Mouse (Mus musculus): ENCODE results near the gene Rbm47. TPM values are rescaled to one million over a fixed set of nuclear protein-coding genes. Genes with fewer than 3 reads are reported as not detected.

The Rbm47 gene
- polyA plus RNA-seq, 1 experiment from 2014 or later: 2.2 TPM

- H3K9me3 ChIP-seq (replicated peaks): no peaks in the 10 kb centered on the region
- no peak overlapping the region for H3K4me2 ChIP-seq
- no peak overlapping the region for H3K4me3 ChIP-seq
- no peaks in the 10 kb centered on the region for H3K36me3 ChIP-seq
- ATAC-seq (ENCODE audit: insufficient number of reproducible peaks, low FRiP score): no peak
- no peaks in the 10 kb centered on the region for H3K4me1 ChIP-seq (replicated peaks)
- no peaks in the 10 kb centered on the region for H3K27me3 ChIP-seq (replicated peaks)
- no peak overlapping the region for H3K9ac ChIP-seq
- WGBS: 74% methylated on average over 9 of the region's 9 CpGs
- H3K27ac ChIP-seq (ENCODE audit: poor library complexity, severe bottlenecking): no peak overlapping the region
These were observed 48.0 kb downstream of the Rbm47 start for GRCm38 (mm10) chr5:66124931-66125330.

DNA sequence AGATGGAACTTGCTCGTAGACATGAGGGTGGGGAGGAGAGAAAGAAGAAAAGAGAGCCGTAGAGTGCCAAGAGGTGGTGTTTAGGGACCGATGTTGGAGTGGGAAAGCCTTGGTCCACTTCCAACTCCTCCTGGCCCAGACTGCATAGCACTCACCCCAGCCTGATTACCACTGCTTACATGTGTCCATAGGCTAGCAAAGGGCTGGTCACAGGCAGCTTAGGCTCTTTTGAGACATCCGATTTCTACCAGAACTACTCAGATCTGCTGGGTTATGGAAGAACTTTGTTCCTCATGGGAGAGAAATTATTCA lies 48.9 kb downstream of the Rbm47 start:
- Histone ChIP-seq H3K4me3 (no peak overlapping the region), H3K9me3 (replicated peaks) (no peaks in the 10 kb centered on the region), H3K27me3 (replicated peaks) (no peaks in the 10 kb centered on the region), H3K4me1 (replicated peaks) (no peaks in the 10 kb centered on the region), H3K27ac (ENCODE audit: poor library complexity, severe bottlenecking) (no peak overlapping the region), H3K4me2 (no peak overlapping the region), H3K36me3 (no peaks in the 10 kb centered on the region), H3K9ac (no peak overlapping the region)
- no peak for ATAC-seq (ENCODE audit: insufficient number of reproducible peaks, low FRiP score)
- WGBS: 84% methylated on average over 4 of the region's 4 CpGs

DNA sequence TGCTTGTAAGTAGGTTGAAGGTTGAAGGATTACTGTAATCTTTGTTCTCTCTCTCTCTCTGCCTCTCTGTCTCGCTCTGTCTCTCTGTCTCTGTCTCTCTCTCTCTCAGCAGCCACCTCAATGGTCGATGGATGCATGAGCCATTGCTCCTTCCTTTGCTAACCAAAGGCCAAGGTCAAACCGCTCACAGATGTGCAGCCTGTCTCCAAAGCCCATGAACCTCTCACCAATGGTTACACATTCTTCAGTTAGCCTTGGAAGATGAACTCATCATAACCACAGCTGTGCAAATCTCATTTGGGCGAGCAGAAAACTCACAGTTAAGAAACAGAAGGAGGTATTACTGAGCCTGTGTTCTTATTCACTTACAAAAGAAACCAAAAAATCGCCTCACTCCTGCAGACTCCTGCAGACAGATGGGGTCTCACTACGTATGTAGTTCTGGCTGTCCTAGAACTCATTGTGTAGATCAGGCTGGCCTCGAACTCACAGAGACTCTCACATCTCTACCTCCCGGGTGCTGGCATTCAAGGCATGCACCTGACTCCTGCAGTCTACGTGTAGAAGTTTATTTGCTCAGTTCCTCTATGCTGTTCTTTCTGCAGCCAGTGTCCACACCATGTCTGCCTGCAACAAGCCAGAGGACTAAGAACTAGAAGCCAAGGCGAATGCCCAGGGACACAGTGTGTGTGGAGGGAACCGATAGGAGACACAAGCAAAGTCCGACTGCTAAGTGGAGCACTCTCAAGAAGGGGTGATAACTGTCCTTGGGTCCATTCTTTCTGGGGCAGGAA lies 49.4 kb downstream of the Rbm47 start:
- Histone ChIP-seq H3K27ac (ENCODE audit: poor library complexity, severe bottlenecking) (no peak overlapping the region), H3K4me3 (no peak overlapping the region), H3K9ac (no peak overlapping the region), H3K9me3 (replicated peaks) (no peaks in the 10 kb centered on the region), H3K4me1 (replicated peaks) (no peaks in the 10 kb centered on the region), H3K4me2 (no peak overlapping the region), H3K27me3 (replicated peaks) (no peaks in the 10 kb centered on the region), H3K36me3 (no peaks in the 10 kb centered on the region)
- ATAC-seq (ENCODE audit: insufficient number of reproducible peaks, low FRiP score): no peak
- WGBS: 83% methylated on average over 12 of the region's 12 CpGs

DNA sequence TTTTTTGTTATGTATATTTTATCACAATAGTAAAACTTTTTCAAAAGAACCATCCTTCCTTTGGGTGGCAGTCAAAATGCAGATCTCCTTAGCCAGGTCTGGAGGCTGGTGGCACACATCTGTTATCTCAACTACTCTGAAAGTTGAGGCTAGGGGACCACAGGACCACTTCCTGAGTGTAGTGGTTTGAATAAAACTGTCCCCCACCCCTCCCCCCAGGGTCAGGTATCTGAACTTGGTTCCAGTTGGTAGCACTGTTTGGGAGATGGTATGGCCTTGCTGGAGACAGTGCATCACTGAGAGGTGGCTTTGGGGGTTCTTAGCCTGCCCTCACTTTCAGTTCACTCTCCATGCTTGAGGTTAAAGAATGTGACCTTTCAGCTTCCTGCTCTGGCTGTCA lies 51.7 kb downstream of the Rbm47 start:
- no peaks in the 10 kb centered on the region for H3K4me1 ChIP-seq (replicated peaks)
- no peaks in the 10 kb centered on the region for H3K36me3 ChIP-seq
- H3K4me2 ChIP-seq: no peak overlapping the region
- no peak overlapping the region for H3K9ac ChIP-seq
- H3K9me3 ChIP-seq (replicated peaks): no peaks in the 10 kb centered on the region
- no peak overlapping the region for H3K27ac ChIP-seq (ENCODE audit: poor library complexity, severe bottlenecking)
- H3K27me3 ChIP-seq (replicated peaks): no peaks in the 10 kb centered on the region
- ATAC-seq (ENCODE audit: insufficient number of reproducible peaks, low FRiP score): no peak
- no peak overlapping the region for H3K4me3 ChIP-seq

DNA sequence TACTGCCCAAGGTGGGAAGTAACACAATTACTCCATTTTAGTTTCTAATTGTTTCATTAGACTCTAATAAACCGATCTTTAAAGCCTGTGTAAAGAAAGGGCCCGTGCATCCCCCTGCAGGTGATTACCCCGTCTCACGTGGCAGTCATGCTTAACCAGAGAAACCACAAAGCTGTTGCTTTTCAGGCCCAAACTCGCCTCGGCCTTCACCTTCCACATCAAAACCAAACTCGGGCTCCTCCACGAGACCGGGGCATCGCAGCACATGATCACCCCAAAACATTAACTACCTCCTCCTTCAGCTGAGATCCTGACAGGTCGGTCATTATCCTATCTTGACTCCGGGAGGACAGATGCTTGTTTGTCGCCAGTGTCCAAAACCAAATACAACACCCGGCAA lies 58.2 kb downstream of the Rbm47 start:
- H3K4me3 ChIP-seq: no peak overlapping the region
- WGBS: 80% methylated on average over 14 of the region's 14 CpGs
- no peak for ATAC-seq (ENCODE audit: insufficient number of reproducible peaks, low FRiP score)
- no peak overlapping the region for H3K27ac ChIP-seq (ENCODE audit: poor library complexity, severe bottlenecking)
- H3K9ac ChIP-seq: no peak overlapping the region
- H3K9me3 ChIP-seq (replicated peaks): no peaks in the 10 kb centered on the region
- no peak overlapping the region for H3K4me2 ChIP-seq
- H3K27me3 ChIP-seq (replicated peaks): no peaks in the 10 kb centered on the region
- no peaks in the 10 kb centered on the region for H3K36me3 ChIP-seq
- H3K4me1 ChIP-seq (replicated peaks): no peaks in the 10 kb centered on the region

DNA sequence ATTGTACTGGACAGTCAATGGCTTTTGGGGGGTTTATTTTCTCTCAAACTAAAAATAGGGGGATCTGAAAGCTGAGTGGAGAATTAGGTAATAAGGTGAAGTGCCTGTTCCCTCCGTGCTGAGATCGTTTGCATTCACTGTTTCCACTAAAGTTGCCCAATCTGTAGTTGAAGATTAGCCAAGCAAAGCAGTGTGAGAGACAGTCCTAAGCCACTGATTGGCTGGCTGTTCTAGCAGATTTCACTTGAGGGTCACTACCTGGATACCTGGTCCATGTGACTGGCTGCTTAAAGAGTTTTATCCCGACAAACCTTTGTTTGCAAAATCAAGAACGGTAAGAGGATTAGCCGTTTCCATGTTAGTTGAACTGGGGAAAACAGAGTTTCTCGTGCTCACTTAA lies 58.7 kb downstream of the Rbm47 start:
- H3K9ac ChIP-seq: no peak overlapping the region
- no peak overlapping the region for H3K4me2 ChIP-seq
- H3K27me3 ChIP-seq (replicated peaks): no peaks in the 10 kb centered on the region
- H3K36me3 ChIP-seq: no peaks in the 10 kb centered on the region
- 70% methylated on average over 6 of the region's 6 CpGs for WGBS
- no peak overlapping the region for H3K27ac ChIP-seq (ENCODE audit: poor library complexity, severe bottlenecking)
- H3K4me3 ChIP-seq: no peak overlapping the region
- no peaks in the 10 kb centered on the region for H3K9me3 ChIP-seq (replicated peaks)
- no peaks in the 10 kb centered on the region for H3K4me1 ChIP-seq (replicated peaks)
- ATAC-seq (ENCODE audit: insufficient number of reproducible peaks, low FRiP score): no peak

DNA sequence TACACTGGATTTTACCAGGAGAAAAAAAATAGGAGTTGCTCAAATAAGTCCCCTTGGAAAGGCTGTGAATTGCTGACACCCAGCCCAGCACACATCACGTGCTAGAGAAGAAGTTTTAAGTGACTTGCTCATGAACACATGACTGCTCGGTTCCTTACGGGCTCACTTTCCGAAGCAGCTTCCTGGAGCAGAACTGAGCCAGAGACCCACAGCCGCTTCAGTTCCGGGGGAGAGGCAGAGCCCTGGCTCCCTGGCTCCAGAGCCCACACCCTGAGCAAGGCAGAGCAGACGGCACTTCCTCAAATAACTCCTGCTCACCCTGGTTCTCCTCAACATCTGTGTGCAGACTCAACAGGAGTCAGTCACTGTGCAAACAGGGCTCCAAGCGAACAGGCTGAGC lies 60.9 kb downstream of the Rbm47 start:
- 52% methylated on average over 8 of the region's 8 CpGs for WGBS
- H3K9me3 ChIP-seq (replicated peaks): no peaks in the 10 kb centered on the region
- no peak overlapping the region for H3K4me2 ChIP-seq
- H3K9ac ChIP-seq: no peak overlapping the region
- no peaks in the 10 kb centered on the region for H3K4me1 ChIP-seq (replicated peaks)
- no peaks in the 10 kb centered on the region for H3K36me3 ChIP-seq
- no peak; the same call in 1 of the 2 replicates for ATAC-seq (ENCODE audit: insufficient number of reproducible peaks, low FRiP score)
- no peak overlapping the region for H3K27ac ChIP-seq (ENCODE audit: poor library complexity, severe bottlenecking)
- no peak overlapping the region for H3K4me3 ChIP-seq
- H3K27me3 ChIP-seq (replicated peaks): no peaks in the 10 kb centered on the region

DNA sequence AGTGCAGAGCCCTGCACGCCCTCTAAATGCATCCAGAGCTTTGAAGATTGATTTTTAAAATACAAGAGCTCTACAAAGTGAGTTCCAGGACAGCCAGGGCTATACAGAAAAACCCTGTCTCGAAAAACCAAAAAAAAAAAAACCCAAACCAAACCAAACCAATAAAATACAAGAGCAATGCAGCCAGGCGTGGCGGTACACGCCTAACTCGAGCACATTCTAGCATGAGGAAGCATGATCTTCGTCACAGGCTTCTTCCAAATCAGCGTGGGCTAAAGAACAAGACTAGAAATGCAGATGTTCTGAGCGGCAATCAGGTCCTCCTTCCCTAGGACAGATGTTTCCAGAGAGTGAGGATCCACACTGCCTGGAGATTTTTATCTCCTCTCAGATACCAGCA lies 66.5 kb downstream of the Rbm47 start:
- no peaks in the 10 kb centered on the region for H3K36me3 ChIP-seq
- H3K4me3 ChIP-seq: no peak overlapping the region
- no peaks in the 10 kb centered on the region for H3K27me3 ChIP-seq (replicated peaks)
- ATAC-seq (ENCODE audit: insufficient number of reproducible peaks, low FRiP score): no peak
- no peaks in the 10 kb centered on the region for H3K9me3 ChIP-seq (replicated peaks)
- H3K9ac ChIP-seq: no peak overlapping the region
- H3K4me1 ChIP-seq (replicated peaks): no peaks in the 10 kb centered on the region
- whole genome bisulfite sequencing: 83% methylated on average over 9 of the region's 9 CpGs
- H3K27ac ChIP-seq (ENCODE audit: poor library complexity, severe bottlenecking): no peak overlapping the region
- no peak overlapping the region for H3K4me2 ChIP-seq

GRCm38 (mm10) chr5:66105946-66106345 lies 67.0 kb downstream of the Rbm47 start:
- no peak overlapping the region for H3K27ac ChIP-seq (ENCODE audit: poor library complexity, severe bottlenecking)
- H3K4me1 ChIP-seq (replicated peaks): no peaks in the 10 kb centered on the region
- H3K4me2 ChIP-seq: no peak overlapping the region
- H3K4me3 ChIP-seq: no peak overlapping the region
- no peaks in the 10 kb centered on the region for H3K9me3 ChIP-seq (replicated peaks)
- H3K9ac ChIP-seq: no peak overlapping the region
- H3K27me3 ChIP-seq (replicated peaks): no peaks in the 10 kb centered on the region
- WGBS: 84% methylated on average over 7 of the region's 7 CpGs
- H3K36me3 ChIP-seq: no peaks in the 10 kb centered on the region
- no peak for ATAC-seq (ENCODE audit: insufficient number of reproducible peaks, low FRiP score)

- no peaks in the 10 kb centered on the region for H3K36me3 ChIP-seq
- no peak for ATAC-seq (ENCODE audit: insufficient number of reproducible peaks, low FRiP score)
- no peak overlapping the region for H3K9ac ChIP-seq
- H3K4me2 ChIP-seq: no peak overlapping the region
- H3K9me3 ChIP-seq (replicated peaks): no peaks in the 10 kb centered on the region
- no peak overlapping the region for H3K4me3 ChIP-seq
- no peaks in the 10 kb centered on the region for H3K27me3 ChIP-seq (replicated peaks)
- no peaks in the 10 kb centered on the region for H3K4me1 ChIP-seq (replicated peaks)
- H3K27ac ChIP-seq (ENCODE audit: poor library complexity, severe bottlenecking): no peak overlapping the region
- WGBS: 79% methylated on average over 3 of the region's 3 CpGs
These were observed 67.6 kb downstream of the Rbm47 start for GRCm38 (mm10) chr5:66105366-66105765.

DNA sequence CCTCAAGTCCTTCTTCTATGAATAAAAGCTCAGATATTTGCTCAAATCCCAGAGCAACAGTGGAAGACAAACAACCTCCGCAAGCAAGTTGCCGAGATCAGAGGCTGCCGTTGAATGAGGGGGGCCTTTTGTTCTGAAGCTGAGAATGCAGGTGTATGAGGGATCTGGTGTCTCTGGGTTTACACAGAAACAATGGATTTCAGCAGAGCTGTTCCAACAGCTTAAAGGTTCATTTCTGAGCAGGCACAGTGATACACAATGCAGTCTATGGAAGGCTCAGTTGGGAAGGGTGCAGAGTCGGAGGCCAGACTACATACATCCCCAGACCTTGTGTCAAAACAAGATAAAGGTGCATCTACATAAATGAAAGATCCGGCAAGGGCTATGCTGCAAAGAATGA lies 69.5 kb downstream of the Rbm47 start:
- H3K4me2 ChIP-seq: no peak overlapping the region
- H3K9ac ChIP-seq: no peak overlapping the region
- H3K27ac ChIP-seq (ENCODE audit: poor library complexity, severe bottlenecking): no peak overlapping the region
- no peak overlapping the region for H3K4me3 ChIP-seq
- H3K4me1 ChIP-seq (replicated peaks): no peaks in the 10 kb centered on the region
- no peaks in the 10 kb centered on the region for H3K27me3 ChIP-seq (replicated peaks)
- 69% methylated on average over 5 of the region's 5 CpGs for WGBS
- H3K36me3 ChIP-seq: no peaks in the 10 kb centered on the region
- no peak for ATAC-seq (ENCODE audit: insufficient number of reproducible peaks, low FRiP score)
- H3K9me3 ChIP-seq (replicated peaks): no peaks in the 10 kb centered on the region

DNA sequence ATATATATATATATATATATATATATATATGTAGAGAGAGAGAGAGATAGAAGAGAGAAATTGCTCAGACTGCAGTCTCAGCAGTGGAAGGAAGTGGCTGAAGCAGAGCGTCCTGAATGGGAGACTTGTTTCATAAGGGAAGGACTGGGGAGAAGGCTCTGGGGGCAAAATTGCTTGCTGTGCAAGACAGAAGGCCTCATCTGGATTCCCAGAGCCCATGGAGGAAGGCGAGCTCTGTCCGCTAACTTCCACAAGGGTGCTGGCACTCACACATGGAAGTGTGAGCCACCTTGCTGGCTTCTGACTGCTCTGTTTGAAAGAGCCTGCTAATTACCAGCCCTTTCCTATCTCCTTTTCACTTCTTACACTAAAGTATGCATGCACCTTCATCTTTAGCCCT lies 70.1 kb downstream of the Rbm47 start:
- Histone ChIP-seq H3K4me1 (replicated peaks) (no peaks in the 10 kb centered on the region), H3K9me3 (replicated peaks) (no peaks in the 10 kb centered on the region), H3K4me3 (no peak overlapping the region), H3K36me3 (no peaks in the 10 kb centered on the region), H3K27ac (ENCODE audit: poor library complexity, severe bottlenecking) (no peak overlapping the region), H3K4me2 (no peak overlapping the region), H3K9ac (no peak overlapping the region), H3K27me3 (replicated peaks) (no peaks in the 10 kb centered on the region)
- ATAC-seq (ENCODE audit: insufficient number of reproducible peaks, low FRiP score): no peak
- WGBS: 88% methylated on average over 3 of the region's 3 CpGs
